Mouse (Mus musculus) CD8-positive naive resting alpha-beta T cell, adult 2 months (primary cell): ENCODE results near the gene 2510009E07Rik.

Experiments
- DNase-seq, 2 experiments: peaks; one replicate each; pipeline ENCODE4 v3.0.0; 2022; ENCODE audit warnings: low read depth in 2 of 2, low spot score in 2 of 2

The 2510009E07Rik gene

DNA sequence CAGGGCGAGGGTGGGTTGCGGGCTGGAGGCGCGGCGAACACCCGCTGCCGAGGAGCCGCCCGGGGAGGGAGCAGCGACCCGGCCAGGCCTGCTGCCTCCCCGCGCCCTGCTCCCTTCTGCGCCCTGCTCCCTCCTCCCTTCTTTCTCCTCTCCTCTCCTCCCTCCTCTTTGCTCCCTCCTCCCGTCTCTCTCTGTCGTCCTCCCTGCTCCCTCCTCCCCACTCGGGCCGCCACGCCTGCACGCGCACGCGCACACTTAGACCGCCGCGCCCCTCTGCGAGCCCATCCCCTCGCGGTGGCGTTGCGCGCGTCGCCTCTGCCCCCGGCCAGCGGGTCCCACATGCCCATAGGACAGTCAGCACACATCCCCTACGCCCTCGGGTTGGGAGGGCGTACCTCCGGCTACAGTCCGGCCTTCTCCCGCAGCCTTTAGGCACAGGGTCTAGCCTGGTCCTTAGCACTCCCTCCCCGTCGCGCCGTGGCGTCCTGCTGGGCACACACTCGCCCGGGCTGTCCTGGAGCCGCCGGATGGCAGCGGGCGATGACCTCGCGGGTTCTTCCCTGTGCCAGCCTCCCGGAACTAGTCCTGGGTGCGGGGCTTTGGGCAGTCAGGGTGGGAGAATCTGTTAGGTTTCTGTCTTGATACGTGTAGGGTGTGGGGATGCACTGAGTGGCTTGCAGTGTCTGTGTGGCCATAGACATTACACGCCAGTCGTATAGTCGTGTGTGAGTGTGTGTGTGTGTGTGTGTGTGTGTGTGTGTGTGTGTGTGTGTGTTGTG lies at the start of gene 2510009E07Rik:
TSS of gene 2510009E07Rik (minus strand) at position 203 of the 779 bp plus-strand sequence.
- peak; percentile 37 to 43 for DNase-seq

DNA sequence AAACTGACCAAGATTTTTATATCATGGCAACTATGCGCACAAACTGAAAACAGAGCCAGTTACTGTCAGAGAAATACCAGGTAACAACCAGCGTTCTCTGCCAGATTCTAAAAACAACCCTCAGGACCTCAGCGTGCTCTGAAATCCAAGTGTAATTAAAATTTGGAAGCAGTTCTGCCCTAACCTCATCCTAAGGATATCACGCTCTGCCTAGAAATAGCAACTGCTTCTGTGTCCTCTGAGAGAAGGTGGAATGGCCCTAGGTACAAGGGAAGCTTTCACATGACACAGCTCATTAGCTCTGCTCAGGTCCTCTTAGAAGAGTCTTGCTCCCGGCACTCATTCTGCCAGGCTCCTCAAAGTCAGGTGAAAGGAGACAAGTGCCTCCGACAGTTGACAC lies 48.9 kb upstream of the 2510009E07Rik start:
- DNase-seq, result no peak

DNA sequence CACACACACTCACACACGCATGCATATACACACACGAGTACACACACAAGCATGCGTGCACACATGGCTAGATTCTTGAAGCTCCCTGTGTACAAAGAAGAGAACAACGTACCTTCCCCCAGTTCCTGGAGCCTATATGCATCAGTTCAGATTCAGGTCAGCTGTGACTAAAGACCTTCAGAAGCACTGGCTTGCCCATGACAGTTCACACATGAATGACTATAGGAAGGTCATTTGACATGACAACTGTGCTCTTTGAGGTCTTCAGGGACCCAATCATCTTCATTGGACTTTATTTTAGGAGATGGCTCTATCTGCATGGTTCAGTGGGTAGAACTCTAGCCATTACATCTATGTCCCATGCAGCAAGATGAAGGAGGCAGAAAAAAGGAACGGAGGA lies 48.4 kb upstream of the 2510009E07Rik start:
- DNase-seq, result no peak

DNA sequence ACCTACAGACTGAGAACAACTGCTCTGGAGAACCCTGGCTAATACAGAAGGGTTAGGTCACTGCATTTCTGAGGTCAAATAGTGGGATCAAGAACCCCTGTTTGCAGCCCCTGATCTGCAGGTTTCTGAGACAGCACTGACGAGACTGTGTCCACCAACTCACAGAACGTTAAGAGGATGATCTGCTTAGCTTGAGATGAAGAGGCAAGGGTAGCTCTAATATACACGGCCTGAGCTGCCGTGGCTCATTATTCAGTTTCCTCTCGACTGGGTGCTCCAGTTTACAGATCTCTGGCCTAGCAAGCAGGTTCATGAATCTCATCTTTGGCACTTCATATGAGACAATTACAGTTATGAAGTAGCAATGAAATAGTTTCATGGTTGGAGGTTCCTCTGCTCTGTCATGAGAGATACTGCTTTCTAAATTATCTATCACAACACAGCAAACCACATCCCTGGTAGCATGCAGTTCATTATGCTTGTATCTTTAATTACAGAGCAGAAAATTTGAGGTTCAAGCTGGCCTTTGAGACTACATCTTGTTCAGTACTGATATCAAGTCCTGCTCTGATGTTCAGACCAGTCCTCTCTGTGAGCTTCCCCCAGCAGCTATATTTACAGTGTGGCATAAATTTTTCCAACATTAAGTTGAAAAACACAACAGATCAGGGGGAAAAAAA lies 47.9 kb upstream of the 2510009E07Rik start:
- no peak for DNase-seq

DNA sequence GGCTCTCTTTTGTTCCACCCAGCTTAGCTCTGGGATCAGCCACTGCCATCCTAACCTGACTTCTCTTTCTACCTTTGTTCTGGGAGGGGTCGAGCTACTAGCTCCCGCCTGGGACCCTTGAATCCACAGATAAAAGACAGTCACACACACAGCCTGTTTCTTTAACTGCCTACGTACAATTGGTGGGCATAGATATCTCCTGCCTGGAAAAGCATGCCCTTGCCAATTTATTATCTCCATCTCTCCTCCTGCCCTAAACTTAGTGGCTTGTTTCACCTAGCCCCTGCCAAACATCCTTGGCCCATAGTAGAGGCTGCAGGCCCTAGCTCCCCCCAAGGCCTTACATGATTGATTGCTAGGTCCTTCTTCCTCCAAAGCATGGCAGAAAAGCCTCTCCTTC lies 47.1 kb upstream of the 2510009E07Rik start:
- no peak for DNase-seq

DNA sequence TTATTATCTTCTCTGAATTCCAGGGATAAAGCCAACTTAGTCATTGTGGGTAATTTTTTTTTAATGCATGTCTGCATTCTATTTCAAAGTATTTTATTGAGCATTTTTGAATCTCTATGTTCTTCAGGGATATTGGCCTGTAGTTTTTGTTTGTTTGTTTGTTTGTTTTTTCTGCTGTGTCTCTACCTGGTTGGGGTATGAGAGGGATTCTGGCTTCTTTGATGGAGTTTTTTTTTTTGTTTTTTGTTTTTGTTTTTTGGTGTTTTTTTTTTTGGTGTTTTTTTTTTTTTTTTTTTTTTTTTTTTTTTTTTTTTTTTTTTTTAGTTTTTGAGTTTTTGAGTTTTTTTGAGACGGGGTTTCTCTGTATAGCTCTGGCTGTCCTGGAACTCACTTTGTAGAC lies 41.2 kb upstream of the 2510009E07Rik start:
- no peak for DNase-seq

DNA sequence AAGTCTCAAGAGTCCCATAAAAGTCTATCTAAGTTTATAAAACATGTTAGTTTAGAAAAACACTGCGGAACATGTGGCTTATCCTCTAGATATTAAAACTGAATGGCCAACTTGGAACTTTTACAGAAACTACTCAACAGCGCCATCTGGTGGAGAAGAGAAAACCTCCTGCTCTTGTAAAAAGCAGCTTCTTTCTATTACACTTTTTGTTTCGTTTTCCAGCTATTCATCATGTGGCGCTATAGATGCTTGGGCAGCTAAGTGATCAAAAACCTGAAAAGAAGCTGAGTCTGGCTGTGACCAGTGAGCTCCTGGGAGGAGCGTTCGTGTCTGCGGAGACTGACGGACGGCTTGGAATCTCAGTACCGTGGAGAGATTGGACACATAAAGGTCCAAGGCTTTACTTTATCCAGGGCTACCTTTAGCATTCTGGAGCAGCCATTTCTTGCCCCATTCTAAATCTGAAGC lies 33.5 kb upstream of the 2510009E07Rik start:
- peak; percentile 60 to 64 for DNase-seq

DNA sequence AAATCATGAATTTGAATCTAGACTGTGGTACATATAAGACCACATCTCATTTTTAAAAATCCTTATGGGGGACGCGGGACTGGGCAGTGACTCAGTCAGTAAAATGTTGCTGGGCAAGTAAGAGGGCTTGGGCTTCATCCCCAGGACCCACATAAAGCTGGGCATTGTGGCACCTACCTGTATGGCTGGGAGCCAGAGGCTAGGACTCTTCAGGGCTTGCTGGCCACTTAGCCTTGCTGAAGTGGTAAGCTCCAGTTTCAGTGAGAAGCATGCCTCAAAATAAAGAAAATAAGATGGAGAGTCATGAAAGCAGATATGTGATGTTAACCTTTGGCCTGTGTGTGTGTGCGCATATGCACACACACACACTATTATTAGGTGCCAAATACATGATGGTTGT lies 33.0 kb upstream of the 2510009E07Rik start:
- no peak for DNase-seq

DNA sequence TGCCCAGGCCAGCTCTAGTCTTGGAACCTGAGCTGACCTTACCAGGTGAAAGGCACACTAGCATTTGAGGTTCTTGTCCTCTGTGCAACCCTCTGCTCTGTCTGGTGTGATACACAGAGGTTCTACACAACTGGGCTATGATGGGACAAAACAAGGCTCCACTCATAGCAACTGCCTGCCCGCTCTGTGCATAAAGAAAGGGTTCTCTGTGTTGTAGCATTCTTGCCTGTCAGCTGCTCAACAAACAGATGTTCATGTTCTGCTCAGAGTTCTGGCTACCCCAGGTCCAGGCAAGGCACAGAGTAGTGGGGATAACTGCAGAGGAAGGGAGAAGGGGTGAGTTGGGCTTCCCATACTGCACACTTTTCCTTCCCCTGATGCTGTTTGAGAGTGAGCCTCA lies 29.8 kb upstream of the 2510009E07Rik start:
- no peak for DNase-seq

DNA sequence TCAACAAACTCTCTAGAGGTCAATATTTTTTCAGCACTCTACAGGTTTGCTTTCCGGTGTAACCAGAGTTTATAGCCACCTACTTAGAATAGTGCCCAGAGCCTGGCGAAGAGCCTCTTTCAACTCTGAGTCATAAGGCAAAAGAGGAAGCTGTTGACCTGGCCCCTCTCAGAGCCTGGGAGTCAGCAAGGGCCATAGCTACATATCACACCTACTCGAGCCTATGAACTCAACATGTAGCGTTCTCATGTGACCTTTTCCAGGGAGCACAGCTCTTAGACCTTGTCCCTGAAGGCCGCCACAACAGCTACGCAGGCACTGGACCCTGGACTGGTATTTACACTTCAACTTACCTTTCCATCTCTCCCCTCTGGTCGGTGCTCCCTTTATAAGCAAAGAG lies 25.3 kb upstream of the 2510009E07Rik start:
- DNase-seq, result no peak

DNA sequence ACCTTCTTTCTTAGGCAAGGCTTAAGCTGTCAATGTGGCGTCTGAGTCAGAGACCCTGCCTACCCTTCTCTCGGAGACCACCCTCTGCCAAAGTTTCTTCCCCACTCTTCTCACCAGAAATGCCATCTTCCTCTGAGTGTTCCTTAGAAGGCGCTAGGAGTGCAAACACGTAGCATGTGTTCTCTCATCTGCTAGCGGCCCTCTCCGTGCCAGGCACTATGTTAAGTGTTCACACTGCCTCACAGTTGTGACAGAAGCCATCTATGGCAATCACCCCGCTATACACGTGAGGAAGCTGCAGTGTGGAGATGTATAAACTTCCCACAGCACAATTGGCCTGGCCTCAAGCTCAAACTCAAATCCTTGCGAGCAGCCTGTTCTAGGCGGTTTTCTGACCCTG lies 20.1 kb upstream of the 2510009E07Rik start:
- no peak for DNase-seq

DNA sequence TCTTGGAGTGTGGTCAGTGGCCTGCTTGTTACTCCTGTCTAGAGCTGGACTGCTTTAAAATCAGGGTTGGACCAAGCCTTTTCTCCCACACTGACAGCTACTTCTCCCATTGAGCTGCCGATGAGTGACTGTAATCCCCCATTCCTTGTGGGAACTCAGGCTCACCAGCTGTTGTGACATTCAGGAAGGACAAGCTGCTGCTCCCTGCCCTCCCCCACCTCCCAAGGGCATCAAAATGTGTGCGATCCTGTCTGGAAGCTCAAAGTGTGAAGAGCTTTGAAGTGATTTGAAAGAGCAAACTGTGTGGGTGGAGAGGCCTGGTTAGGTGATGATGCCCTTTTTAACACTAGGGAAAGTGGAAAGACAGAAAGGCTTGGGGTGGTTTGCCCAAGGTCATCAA lies 15.9 kb upstream of the 2510009E07Rik start:
- DNase-seq, result no peak

DNA sequence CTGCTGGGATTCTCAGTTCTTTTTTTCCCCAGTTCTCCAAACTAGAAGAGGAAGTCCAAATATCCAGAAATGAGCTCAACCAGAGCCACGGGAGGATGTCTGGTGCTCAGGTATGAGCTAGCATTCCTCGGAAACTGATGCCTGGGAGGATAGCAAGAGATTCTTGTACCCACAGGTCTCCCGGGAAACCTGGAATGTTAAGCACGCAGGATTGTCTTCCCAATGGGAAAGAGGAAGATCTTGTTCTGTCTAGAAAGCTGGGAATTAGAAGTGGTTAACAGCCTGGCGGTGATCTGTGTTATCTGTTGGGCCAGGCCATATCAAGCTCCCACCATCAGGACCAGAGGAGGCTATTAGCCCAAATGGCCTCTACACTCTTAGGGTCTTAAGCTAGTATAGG lies 10.2 kb upstream of the 2510009E07Rik start:
- no peak for DNase-seq

DNA sequence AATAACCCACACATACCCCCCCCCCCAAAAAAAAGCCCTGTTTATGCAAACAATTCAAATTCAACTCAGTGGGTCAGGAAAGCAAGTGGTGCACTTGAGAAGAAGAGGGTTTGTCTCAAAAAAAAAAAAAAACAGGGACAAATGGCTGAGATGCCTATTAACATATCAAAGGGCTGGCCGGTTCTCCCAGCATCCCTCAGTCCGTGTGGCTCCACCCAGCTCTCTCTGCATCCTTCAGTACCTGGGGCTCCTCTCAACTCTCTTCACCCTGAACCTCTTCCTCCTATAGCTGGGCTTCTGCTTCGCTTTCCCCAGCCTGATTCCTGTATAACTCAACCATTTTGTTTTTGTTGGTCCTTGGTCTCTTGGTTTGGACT lies 7.8 kb upstream of the 2510009E07Rik start:
- DNase-seq, result no peak

DNA sequence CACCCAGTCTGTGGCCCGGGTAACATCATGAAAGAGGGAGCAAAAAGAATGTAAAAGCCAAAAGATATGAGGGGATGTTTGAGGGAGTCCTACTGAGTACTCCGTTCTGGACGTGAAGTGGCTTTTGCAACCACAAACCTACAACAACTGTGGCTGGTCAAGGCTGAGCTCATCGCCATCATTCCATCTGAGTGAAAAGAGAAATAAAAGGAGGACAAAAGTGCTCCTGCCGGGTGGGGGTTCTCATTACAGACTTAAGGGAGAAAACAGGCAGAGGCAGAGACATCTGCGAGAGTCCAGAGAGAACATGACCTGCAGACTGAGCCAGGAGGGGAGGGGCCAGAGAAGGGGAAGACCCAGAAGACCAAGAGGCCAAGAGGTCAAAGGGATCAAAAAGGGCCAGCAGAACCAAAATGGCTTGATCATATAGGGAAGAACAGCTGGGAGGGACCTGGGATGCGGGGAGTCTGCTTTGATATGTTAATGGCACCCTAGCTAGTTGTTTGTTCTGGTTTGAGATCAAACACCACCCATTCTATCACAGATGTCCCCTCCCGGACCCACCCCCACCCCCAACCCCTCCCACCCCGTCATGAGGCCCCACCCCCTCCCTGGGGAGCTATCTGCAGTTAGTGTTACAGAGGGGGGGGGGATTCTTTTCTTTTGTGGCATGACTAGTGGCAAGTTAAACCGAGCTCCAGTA lies 7.3 kb upstream of the 2510009E07Rik start:
- DNase-seq, result no peak

DNA sequence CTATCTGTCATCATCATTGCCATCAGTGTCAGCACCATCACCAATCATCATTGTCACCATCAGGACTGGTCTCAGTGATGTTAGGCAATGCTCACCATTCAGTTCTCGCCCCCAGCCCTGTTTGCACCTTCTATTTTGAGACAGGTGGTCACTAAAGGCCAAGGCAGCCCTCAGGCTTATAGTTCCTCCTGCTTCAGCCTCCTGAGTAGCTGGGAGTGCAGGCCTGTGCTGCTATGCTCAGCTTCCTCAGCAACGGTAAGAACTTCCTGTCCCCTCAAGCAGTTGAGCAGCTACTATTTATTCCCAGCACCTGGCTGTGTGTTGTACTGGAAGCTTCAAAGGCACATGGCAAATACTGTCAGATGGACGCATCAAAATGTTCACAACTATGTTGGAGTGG lies 3.7 kb upstream of the 2510009E07Rik start:
- no peak for DNase-seq

DNA sequence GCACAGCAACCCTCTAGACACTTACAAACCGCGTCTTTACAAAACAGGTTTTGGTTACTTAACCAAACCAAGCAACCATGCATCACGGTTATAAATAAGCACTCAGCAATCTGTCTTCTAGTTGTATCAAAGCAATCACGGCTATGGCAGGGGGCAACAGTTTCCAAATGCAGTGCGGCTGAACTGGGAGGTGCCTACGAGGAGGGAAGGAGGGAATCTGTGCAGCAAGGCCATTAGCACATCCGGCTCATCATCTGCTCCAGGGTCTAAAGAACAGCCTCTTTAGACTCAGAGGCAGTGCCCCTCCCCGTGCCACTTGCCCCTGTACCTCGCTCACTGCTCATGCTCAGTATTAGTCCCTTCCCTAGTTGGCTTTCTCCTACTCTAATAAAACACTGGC lies 2.5 kb upstream of the 2510009E07Rik start:
- no peak for DNase-seq

DNA sequence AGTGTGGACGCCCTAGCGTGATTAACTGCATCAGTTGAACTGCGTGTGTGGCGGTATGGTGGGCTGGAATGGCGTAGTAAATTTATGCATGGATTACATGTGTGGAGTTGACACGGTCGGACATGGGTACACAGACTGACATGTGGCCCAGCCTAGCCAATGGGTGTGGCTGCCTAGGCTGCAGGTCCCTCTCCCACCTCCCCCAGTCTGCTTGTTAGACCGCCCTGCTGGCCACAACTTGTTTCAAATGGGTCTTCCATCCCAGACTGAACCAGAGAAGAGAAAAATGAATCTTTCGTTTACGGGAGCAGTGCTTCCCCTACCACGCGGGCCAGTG lies 745 bp upstream of the 2510009E07Rik start:
- DNase-seq, result peak in 1 of 2 experiments; percentile 7

DNA sequence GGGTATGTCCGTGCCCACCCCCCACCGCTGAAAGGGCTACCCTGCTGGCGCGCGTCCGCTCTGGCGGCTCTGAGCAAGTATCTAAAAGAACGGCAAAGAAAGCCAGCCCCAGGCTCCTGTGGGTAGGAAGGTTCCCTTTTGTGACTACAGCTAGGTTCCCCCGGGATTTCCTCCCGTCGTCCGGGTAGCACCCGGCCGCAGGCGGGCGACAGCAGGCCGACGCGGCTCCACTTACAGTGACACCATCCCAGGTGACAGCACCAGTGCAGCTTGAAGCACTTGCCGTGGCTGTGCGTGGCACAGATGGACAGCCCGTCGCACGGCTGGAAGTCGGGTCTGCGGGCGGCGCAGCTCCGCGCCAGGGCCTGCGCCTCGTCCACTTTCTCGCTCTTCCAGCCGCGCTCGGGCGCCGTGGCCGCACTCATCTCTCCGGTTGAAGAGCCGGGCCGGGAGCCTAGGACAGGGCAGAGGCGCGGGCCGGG lies 443 bp downstream of the 2510009E07Rik start:
- peak; percentile 12 to 30 for DNase-seq

DNA sequence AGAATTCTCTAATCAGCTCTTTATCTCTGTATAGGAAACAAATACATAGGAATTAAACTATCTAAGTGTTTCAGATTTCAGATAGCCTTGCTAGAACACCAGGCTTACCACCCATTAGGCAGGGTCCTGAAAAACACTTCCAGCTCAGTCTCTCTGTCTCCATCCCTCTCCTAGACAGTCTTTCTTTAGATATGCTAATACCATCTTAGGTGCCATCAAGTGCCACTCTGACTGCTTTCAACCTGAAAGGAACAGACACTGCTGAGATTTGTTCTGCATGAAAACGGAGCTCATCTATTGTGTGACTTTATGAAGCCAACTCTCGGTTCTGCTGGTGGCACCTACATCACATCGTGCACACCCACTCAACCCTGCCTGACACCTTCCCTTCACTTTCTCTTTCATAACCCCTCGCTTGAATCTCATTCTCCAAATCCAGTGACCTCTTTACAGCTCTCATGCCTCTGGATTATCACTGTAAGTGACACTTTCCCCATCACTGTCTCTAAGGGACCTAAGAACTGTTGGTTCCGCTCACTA lies 4.2 kb downstream of the 2510009E07Rik start:
- peak in 1 of 2 experiments; percentile 6 for DNase-seq

DNA sequence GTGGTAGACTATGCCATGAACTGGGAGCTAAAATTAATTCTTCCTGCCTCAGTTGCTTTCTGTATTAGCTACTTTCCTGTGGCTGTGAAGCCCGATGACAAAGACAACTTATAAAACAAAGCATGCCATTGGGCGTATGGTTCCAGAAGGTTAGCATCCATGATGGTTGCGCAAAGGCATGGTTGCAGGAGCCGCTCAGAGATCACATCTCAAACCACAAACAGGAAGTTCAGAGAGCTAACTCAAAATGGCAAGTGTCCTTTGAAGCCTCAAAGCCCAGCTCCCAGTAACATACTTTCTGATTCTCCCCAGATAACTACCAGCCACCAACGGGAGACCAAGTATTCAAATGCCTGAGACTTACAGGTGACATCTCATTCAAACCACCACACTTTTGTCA lies 5.3 kb downstream of the 2510009E07Rik start:
- peak in 1 of 2 experiments; percentile 31 for DNase-seq

DNA sequence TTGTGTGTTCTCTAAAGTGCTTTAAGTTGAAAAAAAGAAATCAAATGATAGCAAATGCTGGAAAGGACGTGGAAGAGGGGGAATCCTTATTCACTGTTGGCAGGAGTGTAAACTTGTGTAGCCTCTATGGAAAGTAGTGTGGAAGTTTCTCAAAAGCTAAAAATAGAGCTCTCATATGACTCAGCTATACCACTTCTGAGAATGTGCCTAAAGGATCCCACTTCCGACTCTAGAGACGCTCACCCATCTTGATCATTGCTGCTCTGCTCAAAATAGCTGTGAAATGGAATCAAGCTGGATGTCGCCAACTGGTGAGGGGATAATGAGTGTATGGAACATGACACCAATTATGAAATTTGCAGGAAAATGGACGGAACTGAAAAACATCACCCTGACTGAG lies 7.1 kb downstream of the 2510009E07Rik start:
- DNase-seq, result no peak
